Mouse (Mus musculus) hindbrain, postnatal 0 days (tissue): ENCODE measurements at regions not wholly inside any gene's neighbourhood (a gene's known extent, or its start where the extent isn't known, plus 50 kb on each side); places are given as distances from the start of the nearest gene placed in this dataset.

ENCODE experiments used
- ATAC-seq: fragments of 200-750 bp; cut with Nextera tagmentation; 2 replicates; pipeline ENCODE4 v1.8.0; 2017; ENCODE audit warnings: mild to moderate bottlenecking, moderate TSS enrichment, moderate library complexity
- DNase-seq: peaks from one replicate; pipeline ENCODE4 v3.0.0-alpha.2; 2015; ENCODE audit warnings: low spot score
- H3K27ac ChIP-seq: fragments of 300-500 bp; sonication (generic); 2 replicates; pipeline ENCODE4 v1.5.1; 2014; ENCODE audit warnings: mild to moderate bottlenecking
- H3K27me3 ChIP-seq: fragments of 300-500 bp; sonication (generic); 2 replicates; pipeline ENCODE4 v1.6.1; 2014; ENCODE audit warnings: low read length, mixed read lengths; ENCODE audit not compliant: insufficient read depth
- H3K36me3 ChIP-seq: fragments of 300-500 bp; sonication (generic); 2 replicates; pipeline ENCODE4 v1.6.1; 2014; ENCODE audit warnings: low read length, mixed read lengths; ENCODE audit not compliant: insufficient read depth
- H3K4me1 ChIP-seq: fragments of 300-500 bp; sonication (generic); 2 replicates; pipeline ENCODE4 v1.6.1; 2014; ENCODE audit warnings: antibody characterized with exemption, low read length, mixed read lengths; ENCODE audit not compliant: insufficient read depth
- H3K4me2 ChIP-seq: fragments of 300-500 bp; sonication (generic); 2 replicates; pipeline ENCODE4 v1.6.1; 2014; ENCODE audit warnings: low read depth, mild to moderate bottlenecking, low read length, moderate library complexity, mixed read lengths
- H3K4me3 ChIP-seq: fragments of 300-500 bp; sonication (generic); 2 replicates; pipeline ENCODE4 v1.5.1; 2014; ENCODE audit warnings: low read length
- H3K9ac ChIP-seq: fragments of 300-500 bp; sonication (generic); replicated peaks from 2 replicates; pipeline ENCODE4 v1.6.1; 2014; ENCODE audit warnings: mild to moderate bottlenecking, low read length, moderate library complexity, mixed read lengths
- H3K9me3 ChIP-seq: fragments of 300-500 bp; sonication (generic); 2 replicates; pipeline ENCODE4 v1.6.1; 2016; ENCODE audit warnings: low read length, mixed read lengths
- CTCF ChIP-seq: IDR thresholded peaks from 2 replicates; pipeline ENCODE4 v1.5.1; 2016; ENCODE audit warnings: antibody characterized with exemption, control low read depth, low read depth
- WGBS: fragments of 180-500 bp; shearing (Covaris S2); extraction: QIAGEN DNeasy Blood & Tissue Kit; methylation state at CpG from one replicate; pipeline ENCODE4 v1.1.7; 2014; 5-methylcytosine and 5-hydroxymethylcytosine counted together

DNA sequence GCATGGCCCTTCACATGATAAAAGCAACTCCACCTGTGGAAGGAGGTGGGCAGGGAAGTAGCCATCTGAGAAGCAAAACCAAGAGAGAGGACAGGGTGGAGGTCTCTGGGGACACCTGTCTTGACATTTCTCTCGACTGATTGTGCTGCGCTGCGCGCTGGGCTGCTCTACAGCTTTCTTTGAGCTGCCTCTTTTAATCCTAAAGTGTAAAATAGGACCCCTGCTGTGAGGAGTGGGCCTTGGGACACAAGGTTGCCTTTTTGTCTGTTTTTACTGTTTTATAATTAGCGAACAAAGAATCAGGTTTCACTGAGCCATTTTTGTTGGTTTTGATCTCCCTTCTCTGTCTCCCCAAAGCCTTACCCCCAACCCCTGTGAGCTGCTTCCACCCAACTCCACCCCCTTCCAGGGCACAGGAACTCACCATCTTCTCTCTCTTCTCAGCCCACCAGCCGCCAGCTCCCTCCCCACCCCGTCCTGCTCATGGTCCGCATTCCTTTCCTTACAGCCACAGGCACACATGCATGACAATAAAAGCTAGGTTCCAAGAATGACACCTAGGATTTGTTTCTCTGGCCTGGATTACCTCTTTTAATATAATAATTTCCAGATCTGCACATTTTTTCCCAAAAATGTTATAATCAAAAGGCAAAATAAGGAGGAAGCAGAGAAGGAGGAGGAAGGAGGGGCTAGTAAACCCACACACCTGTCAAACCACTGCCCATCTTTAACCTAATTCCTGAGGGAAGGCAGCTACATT, 57.3 kb downstream of the Cbln4 start:
- Histone ChIP-seq H3K4me3 (no peak overlapping the region), H3K9ac (no peak overlapping the region), H3K4me1 (no peaks in the 10 kb centered on the region), H3K27ac (no peak overlapping the region), H3K36me3 (no peaks in the 10 kb centered on the region), H3K4me2 (no peak overlapping the region), H3K9me3 (no peaks in the 10 kb centered on the region), H3K27me3 (no peaks in the 10 kb centered on the region)
- ATAC-seq (no peak), DNase-seq (no peak)
- 41% methylated on average over 8 of the region's 8 CpGs for WGBS
- TF ChIP-seq CTCF: no peak

DNA sequence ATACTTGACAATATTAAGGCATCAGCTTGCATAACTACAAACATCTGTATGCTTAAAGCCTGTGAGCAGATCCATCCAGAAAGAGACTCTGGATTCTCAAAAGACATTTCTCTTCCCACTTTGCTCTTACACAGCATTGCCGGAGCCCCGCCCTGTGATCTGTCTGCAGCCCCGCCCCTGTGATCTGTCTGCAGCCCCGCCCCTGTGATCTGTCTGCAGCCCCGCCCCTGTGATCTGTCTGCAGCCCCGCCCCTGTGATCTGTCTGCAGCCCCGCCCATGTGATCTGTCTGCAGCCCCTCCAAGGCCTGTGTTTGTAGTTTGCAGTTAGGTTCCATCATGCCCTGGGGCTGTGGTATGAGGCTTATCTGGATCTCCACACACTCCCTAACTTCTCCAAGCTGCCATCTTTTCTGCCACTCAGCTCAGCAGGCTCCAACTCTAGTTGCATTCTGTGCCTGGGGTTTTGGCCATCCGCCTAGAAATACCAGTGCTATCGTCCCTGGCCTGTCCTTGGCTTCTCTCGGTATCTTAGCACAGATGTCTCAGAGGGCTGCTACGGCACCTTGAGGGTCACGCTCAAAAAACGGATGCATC, 73.9 kb downstream of the Cbln4 start:
- TF ChIP-seq CTCF: no peak
- Histone ChIP-seq H3K9ac (no peak overlapping the region), H3K4me2 (no peak overlapping the region), H3K9me3 (no peaks in the 10 kb centered on the region), H3K27me3 (no peaks in the 10 kb centered on the region), H3K4me1 (no peaks in the 10 kb centered on the region), H3K36me3 (no peaks in the 10 kb centered on the region), H3K4me3 (no peak overlapping the region), H3K27ac (no peak overlapping the region)
- ATAC-seq (no peak), DNase-seq (peak; percentile 46)
- WGBS: 49% methylated on average over 13 of the region's 13 CpGs

DNA sequence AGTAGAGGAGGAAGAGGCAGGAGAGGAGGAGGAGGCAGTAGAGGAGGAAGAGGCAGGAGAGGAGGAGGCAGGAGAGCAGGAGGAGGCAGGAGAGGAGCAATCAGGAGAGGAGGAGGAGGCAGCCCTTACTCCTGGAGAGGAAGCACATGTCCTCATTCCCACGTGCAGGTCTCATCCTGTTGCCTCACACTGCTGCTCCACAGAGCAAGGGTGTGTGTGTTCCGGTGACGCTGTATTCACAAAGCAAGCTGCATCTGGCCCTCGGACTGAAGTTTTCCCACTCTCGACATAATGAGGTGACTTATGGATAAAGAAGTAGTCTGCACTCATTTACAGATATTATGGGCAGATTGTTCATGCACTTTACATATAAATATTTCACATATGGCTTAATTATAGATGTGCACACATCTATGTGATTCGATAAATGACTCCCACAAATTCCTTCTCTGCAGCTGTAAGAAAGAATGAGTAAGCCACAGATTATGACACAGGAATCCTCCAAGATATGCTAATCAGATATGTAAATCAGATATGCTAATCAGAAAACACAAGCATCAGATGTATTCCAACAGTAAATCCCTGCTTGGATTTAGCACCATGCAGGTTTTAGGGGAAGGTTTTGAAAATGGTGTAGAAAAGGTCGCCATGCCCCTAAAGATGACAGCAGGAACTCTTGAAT, 96.6 kb downstream of the Cbln4 start:
- no peak overlapping the region for H3K9ac ChIP-seq
- no peak for TF ChIP-seq CTCF
- no peak overlapping the region for H3K4me3 ChIP-seq
- H3K27me3 ChIP-seq: no peaks in the 10 kb centered on the region
- no peaks in the 10 kb centered on the region for H3K9me3 ChIP-seq
- no peak for ATAC-seq
- H3K4me2 ChIP-seq: no peak overlapping the region
- H3K36me3 ChIP-seq: no peaks in the 10 kb centered on the region
- H3K27ac ChIP-seq: no peak overlapping the region
- WGBS: 63% methylated on average over 7 of the region's 7 CpGs
- no peak for DNase-seq
- H3K4me1 ChIP-seq: no peaks in the 10 kb centered on the region

DNA sequence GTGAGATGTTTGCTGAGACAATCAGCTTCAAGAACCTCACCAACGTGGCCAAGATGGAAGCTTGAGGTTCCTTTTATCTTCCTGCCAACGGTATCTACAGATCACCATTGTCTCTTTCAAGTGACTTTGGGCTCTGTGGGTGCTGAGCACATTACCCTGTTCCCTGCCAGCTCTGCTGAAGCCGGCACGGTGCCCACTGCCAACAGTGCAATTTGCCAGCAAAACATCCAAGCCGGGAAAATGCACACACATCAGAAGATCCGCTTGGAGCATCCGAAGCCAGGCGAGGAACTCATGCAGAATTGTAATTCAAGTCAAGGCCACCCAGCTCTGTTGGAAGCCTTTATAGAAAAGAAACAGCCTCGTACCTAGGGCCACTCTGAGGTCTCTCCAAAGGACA, 100.6 kb downstream of the Cbln4 start:
- peak; percentile 86 for DNase-seq
- no peak overlapping the region for H3K9ac ChIP-seq
- no peak overlapping the region for H3K4me3 ChIP-seq
- H3K27me3 ChIP-seq: no peaks in the 10 kb centered on the region
- peak; percentile 91 for ATAC-seq
- H3K36me3 ChIP-seq: no peaks in the 10 kb centered on the region
- no peak for TF ChIP-seq CTCF
- H3K9me3 ChIP-seq: no peaks in the 10 kb centered on the region
- peak overlapping the region; percentile 61; the same call in 1 of the 2 replicates for H3K27ac ChIP-seq
- H3K4me1 ChIP-seq: no peaks in the 10 kb centered on the region
- WGBS: 39% methylated on average over 9 of the region's 9 CpGs
- H3K4me2 ChIP-seq: no peak overlapping the region

DNA sequence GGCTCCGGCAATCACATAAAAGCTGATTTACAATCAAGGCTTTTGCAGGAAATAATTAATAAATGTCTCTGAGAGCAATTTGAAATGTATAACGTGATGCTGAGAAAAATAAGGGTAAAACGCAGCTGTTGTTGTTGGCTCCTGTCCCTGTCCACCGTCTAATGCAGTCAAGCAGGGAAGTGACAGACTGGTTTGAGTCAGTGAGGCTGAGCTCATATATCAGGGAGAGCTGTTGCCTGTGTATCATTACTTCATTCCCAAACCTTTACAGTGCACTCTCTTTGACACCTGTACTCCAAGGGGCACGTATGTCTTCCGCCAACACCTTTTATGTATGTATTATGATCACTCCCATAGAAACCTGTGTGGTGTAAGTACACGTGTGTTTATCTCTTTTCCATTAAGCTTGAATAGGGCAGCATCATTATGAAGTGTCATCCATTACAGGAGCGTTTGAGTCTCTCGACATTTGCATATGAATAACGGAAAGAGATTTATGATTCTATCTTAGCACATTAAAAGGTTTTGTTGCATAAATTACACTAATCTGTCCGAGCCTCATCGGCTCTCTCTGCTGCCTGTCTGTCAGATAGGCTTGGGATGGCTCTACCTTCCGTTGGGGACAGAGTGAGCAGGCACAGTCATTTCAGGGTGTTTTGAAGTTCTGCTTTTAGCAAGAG, 107.5 kb downstream of the Cbln4 start:
- no peak for TF ChIP-seq CTCF
- Histone ChIP-seq H3K27me3 (no peaks in the 10 kb centered on the region), H3K36me3 (no peaks in the 10 kb centered on the region), H3K9me3 (no peaks in the 10 kb centered on the region), H3K4me3 (no peak overlapping the region), H3K27ac (no peak overlapping the region), H3K9ac (no peak overlapping the region), H3K4me2 (no peak overlapping the region), H3K4me1 (no peaks in the 10 kb centered on the region)
- ATAC-seq (no peak), DNase-seq (peak; percentile 27)
- WGBS: 47% methylated on average over 13 of the region's 13 CpGs

DNA sequence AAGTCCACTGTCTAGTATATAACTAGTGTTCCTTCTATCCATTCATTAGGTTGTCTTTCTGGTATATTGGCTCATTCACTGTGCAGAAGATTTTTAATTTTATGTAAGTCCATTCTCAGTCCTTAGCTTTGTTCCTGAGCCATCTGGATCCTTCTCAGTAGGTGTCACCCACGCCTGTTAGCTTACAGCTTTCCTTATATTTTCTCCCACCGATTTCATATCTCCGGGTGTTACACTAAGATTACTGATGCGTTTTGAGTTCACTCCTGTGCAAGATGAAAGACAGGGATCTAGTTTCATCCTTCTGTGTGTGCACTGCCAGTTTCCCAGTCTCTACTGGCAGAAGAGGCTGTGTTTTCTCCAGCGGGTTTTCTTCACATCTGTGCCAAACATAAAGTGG, 122.3 kb downstream of the Cbln4 start:
- no peak for TF ChIP-seq CTCF
- WGBS: 71% methylated on average over 5 of the region's 5 CpGs
- Histone ChIP-seq H3K27ac (no peak overlapping the region), H3K4me1 (no peaks in the 10 kb centered on the region), H3K4me3 (no peak overlapping the region), H3K27me3 (no peaks in the 10 kb centered on the region), H3K36me3 (no peaks in the 10 kb centered on the region), H3K9me3 (peaks cover 7% of the 10 kb centered on the region; the same call in 1 of the 2 replicates), H3K4me2 (no peak overlapping the region), H3K9ac (no peak overlapping the region)
- DNase-seq (no peak), ATAC-seq (no peak)
